Mouse (Mus musculus): ENCODE data around the gene Ap3s2. TPM values are rescaled to one million over a fixed set of nuclear protein-coding genes. Genes with fewer than 3 reads are reported as not detected.
A peak's percentile ranks its signal among the peaks of the same experiment; 100 is the strongest.

Ap3s2 gene
- polyA plus RNA-seq, 1 experiment, result 26.4 TPM

GRCm38 (mm10) chr7:79856305-79856704 is 64.1 kb downstream of the Ap3s2 start:
- Histone ChIP-seq H3K4me1 (ENCODE audit: control insufficient read depth, insufficient read depth, low read length) (no peaks in the 10 kb centered on the region), H3K27ac (ENCODE audit: insufficient read depth, low read length) (no peak overlapping the region), H3K4me3 (ENCODE audit: insufficient read depth, low read length) (no peak overlapping the region)
- TF ChIP-seq POLR2A (IDR thresholded peaks at IDR 0.05; ENCODE audit: low read depth, low read length), result no peak
- no peak for TF ChIP-seq CTCF (IDR thresholded peaks at IDR 0.05; ENCODE audit: borderline replicate concordance, insufficient read depth, low read length)

GRCm38 (mm10) chr7:79847456-79848451 is 72.7 kb downstream of the Ap3s2 start:
- no peaks in the 10 kb centered on the region for H3K4me1 ChIP-seq (ENCODE audit: control insufficient read depth, insufficient read depth, low read length)
- H3K4me3 ChIP-seq (ENCODE audit: insufficient read depth, low read length), result peak overlapping the region; percentile 36
- H3K27ac ChIP-seq (ENCODE audit: insufficient read depth, low read length), result no peak overlapping the region
- TF ChIP-seq POLR2A (IDR thresholded peaks at IDR 0.05; ENCODE audit: low read depth, low read length), result peak; percentile 88
- TF ChIP-seq CTCF (IDR thresholded peaks at IDR 0.05; ENCODE audit: borderline replicate concordance, insufficient read depth, low read length), result no peak

- no peak for TF ChIP-seq CTCF (IDR thresholded peaks at IDR 0.05; ENCODE audit: borderline replicate concordance, insufficient read depth, low read length)
- no peak for TF ChIP-seq POLR2A (IDR thresholded peaks at IDR 0.05; ENCODE audit: low read depth, low read length)
These were observed 74.1 kb downstream of the Ap3s2 start for GRCm38 (mm10) chr7:79846342-79846741.

GRCm38 (mm10) chr7:79844090-79844802 is 76.2 kb downstream of the Ap3s2 start:
- H3K27ac ChIP-seq (ENCODE audit: insufficient read depth, low read length), result no peak overlapping the region
- no peak overlapping the region for H3K4me3 ChIP-seq (ENCODE audit: insufficient read depth, low read length)
- TF ChIP-seq CTCF (IDR thresholded peaks at IDR 0.05; ENCODE audit: borderline replicate concordance, insufficient read depth, low read length), result no peak
- no peak for TF ChIP-seq POLR2A (IDR thresholded peaks at IDR 0.05; ENCODE audit: low read depth, low read length)
- no peaks in the 10 kb centered on the region for H3K4me1 ChIP-seq (ENCODE audit: control insufficient read depth, insufficient read depth, low read length)

More at GRCm38 (mm10) chr7:79846342-79846741, 74.1 kb downstream of the Ap3s2 start:
- Histone ChIP-seq H3K4me1 (ENCODE audit: control insufficient read depth, insufficient read depth, low read length) (no peaks in the 10 kb centered on the region), H3K27ac (ENCODE audit: insufficient read depth, low read length) (no peak overlapping the region), H3K4me3 (ENCODE audit: insufficient read depth, low read length) (no peak overlapping the region)

GRCm38 (mm10) chr7:79842163-79842562 is 78.3 kb downstream of the Ap3s2 start:
- no peak overlapping the region for H3K4me3 ChIP-seq (ENCODE audit: insufficient read depth, low read length)
- TF ChIP-seq POLR2A (IDR thresholded peaks at IDR 0.05; ENCODE audit: low read depth, low read length), result no peak
- no peak for TF ChIP-seq CTCF (IDR thresholded peaks at IDR 0.05; ENCODE audit: borderline replicate concordance, insufficient read depth, low read length)
- H3K4me1 ChIP-seq (ENCODE audit: control insufficient read depth, insufficient read depth, low read length), result no peaks in the 10 kb centered on the region
- no peak overlapping the region for H3K27ac ChIP-seq (ENCODE audit: insufficient read depth, low read length)

GRCm38 (mm10) chr7:79837247-79837646 is 83.2 kb downstream of the Ap3s2 start:
- Histone ChIP-seq H3K4me3 (ENCODE audit: insufficient read depth, low read length) (no peak overlapping the region), H3K4me1 (ENCODE audit: control insufficient read depth, insufficient read depth, low read length) (no peaks in the 10 kb centered on the region), H3K27ac (ENCODE audit: insufficient read depth, low read length) (no peak overlapping the region)
- TF ChIP-seq POLR2A (IDR thresholded peaks at IDR 0.05; ENCODE audit: low read depth, low read length) (no peak), CTCF (IDR thresholded peaks at IDR 0.05; ENCODE audit: borderline replicate concordance, insufficient read depth, low read length) (no peak)

GRCm38 (mm10) chr7:79835196-79835595 is 85.3 kb downstream of the Ap3s2 start:
- Histone ChIP-seq H3K4me1 (ENCODE audit: control insufficient read depth, insufficient read depth, low read length) (no peaks in the 10 kb centered on the region), H3K4me3 (ENCODE audit: insufficient read depth, low read length) (no peak overlapping the region), H3K27ac (ENCODE audit: insufficient read depth, low read length) (no peak overlapping the region)
- TF ChIP-seq CTCF (IDR thresholded peaks at IDR 0.05; ENCODE audit: borderline replicate concordance, insufficient read depth, low read length) (no peak), POLR2A (IDR thresholded peaks at IDR 0.05; ENCODE audit: low read depth, low read length) (no peak)

GRCm38 (mm10) chr7:79832980-79833379 is 87.5 kb downstream of the Ap3s2 start:
- H3K4me3 ChIP-seq (ENCODE audit: insufficient read depth, low read length), result no peak overlapping the region
- H3K27ac ChIP-seq (ENCODE audit: insufficient read depth, low read length), result no peak overlapping the region
- no peaks in the 10 kb centered on the region for H3K4me1 ChIP-seq (ENCODE audit: control insufficient read depth, insufficient read depth, low read length)
- TF ChIP-seq CTCF (IDR thresholded peaks at IDR 0.05; ENCODE audit: borderline replicate concordance, insufficient read depth, low read length), result no peak
- no peak for TF ChIP-seq POLR2A (IDR thresholded peaks at IDR 0.05; ENCODE audit: low read depth, low read length)

- Histone ChIP-seq H3K27ac (ENCODE audit: insufficient read depth, low read length) (no peak overlapping the region), H3K4me3 (ENCODE audit: insufficient read depth, low read length) (no peak overlapping the region), H3K4me1 (ENCODE audit: control insufficient read depth, insufficient read depth, low read length) (no peaks in the 10 kb centered on the region)
- no peak for TF ChIP-seq CTCF (IDR thresholded peaks at IDR 0.05; ENCODE audit: borderline replicate concordance, insufficient read depth, low read length)
- TF ChIP-seq POLR2A (IDR thresholded peaks at IDR 0.05; ENCODE audit: low read depth, low read length), result no peak
These were observed 88.9 kb downstream of the Ap3s2 start for GRCm38 (mm10) chr7:79831585-79831984.

Measured in embryonic fibroblast, embryonic 13.5 days (primary cell).